Mouse (Mus musculus): ENCODE results near the gene Fars2.

- TF ChIP-seq CTCF (IDR thresholded peaks at IDR 0.05; ENCODE audit: low read depth, low read length) (no peak), POLR2AphosphoS5 (IDR thresholded peaks at IDR 0.05; ENCODE audit: insufficient replicate concordance, low read depth, low read length) (no peak), TAL1 (conservative IDR thresholded peaks at IDR 0.05; ENCODE audit: low read depth, low read length) (no peak)
These were observed 610.7 kb downstream of the Fars2 start for GRCm38 (mm10) chr13:36727779-36728470.
